Mouse (Mus musculus): ENCODE measurements around the gene Gpr156.

DNA sequence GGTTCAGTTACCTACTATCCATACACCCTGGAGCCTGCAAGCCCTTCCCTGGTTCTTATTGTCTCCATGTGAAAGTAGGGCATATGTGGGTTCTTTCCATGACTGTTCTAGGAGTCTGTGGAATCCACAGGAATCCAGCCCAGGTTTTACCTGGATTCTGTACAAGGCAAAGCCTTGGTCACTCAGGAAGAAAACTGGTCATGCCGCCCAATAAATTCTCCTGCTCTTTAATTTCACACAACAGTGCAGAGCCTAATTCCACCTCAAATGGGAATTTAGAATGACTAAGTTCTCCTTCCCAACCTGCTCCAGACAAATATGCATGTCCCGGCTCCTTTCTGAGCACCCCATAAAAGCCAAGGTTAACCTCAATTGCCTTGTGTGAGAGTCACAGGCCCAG, 16.9 kb upstream of the Gpr156 start:
- no peak for TF ChIP-seq CTCF (IDR thresholded peaks at IDR 0.05; ENCODE audit: low read depth, low read length)
- TF ChIP-seq POLR2A (IDR thresholded peaks at IDR 0.05; ENCODE audit: borderline replicate concordance, low read depth, low read length) = no peak
